Mouse (Mus musculus): ENCODE data around the gene Spata20. TPM values are rescaled to one million over a fixed set of nuclear protein-coding genes. Genes with fewer than 3 reads are reported as not detected.

Spata20 gene
- polyA plus RNA-seq, 1 experiment = not detected

GRCm38 (mm10) chr11:94485223-94485622, 756 bp downstream of the Spata20 start:
- TF ChIP-seq POLR2A (IDR thresholded peaks at IDR 0.05; ENCODE audit: insufficient read depth, low read depth, low read length) (no peak), CTCF (IDR thresholded peaks at IDR 0.05; ENCODE audit: insufficient read depth, low read depth, low read length) (no peak)
- Histone ChIP-seq H3K4me1 (ENCODE audit: control insufficient read depth, insufficient read depth, low read length) (peaks cover 7% of the 10 kb centered on the region), H3K27ac (ENCODE audit: insufficient read depth, low read depth, low read length) (no peak overlapping the region), H3K4me3 (ENCODE audit: insufficient read depth, low read depth, low read length) (no peak overlapping the region)
- 83% methylated on average over 5 of the region's 5 CpGs for WGBS

DNA sequence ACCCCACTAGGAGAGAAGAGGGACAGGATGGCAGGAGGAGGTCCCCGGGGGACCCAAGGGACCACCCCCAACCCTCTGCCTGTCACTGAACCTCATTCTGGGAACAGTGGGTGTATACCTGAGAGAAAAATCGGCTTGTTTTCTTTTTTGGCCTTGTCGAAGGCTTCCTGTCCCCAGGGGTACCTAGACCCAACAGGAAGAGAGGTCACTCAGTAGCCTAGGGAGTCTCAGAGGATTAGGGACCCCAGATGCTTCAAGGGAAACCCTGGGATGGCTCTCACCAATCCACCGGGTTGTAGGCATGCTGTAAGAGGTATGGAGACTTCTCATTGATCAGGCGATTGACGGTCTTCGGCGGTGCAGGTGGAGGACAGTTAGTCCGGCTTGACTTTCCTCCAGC, 1.3 kb downstream of the Spata20 start:
- WGBS = 91% methylated on average over 9 of the region's 9 CpGs
- Histone ChIP-seq H3K4me1 (ENCODE audit: control insufficient read depth, insufficient read depth, low read length) (peaks cover 4% of the 10 kb centered on the region), H3K27ac (ENCODE audit: insufficient read depth, low read depth, low read length) (no peak overlapping the region), H3K4me3 (ENCODE audit: insufficient read depth, low read depth, low read length) (no peak overlapping the region)
- TF ChIP-seq POLR2A (IDR thresholded peaks at IDR 0.05; ENCODE audit: insufficient read depth, low read depth, low read length) = no peak
- no peak for TF ChIP-seq CTCF (IDR thresholded peaks at IDR 0.05; ENCODE audit: insufficient read depth, low read depth, low read length)

DNA sequence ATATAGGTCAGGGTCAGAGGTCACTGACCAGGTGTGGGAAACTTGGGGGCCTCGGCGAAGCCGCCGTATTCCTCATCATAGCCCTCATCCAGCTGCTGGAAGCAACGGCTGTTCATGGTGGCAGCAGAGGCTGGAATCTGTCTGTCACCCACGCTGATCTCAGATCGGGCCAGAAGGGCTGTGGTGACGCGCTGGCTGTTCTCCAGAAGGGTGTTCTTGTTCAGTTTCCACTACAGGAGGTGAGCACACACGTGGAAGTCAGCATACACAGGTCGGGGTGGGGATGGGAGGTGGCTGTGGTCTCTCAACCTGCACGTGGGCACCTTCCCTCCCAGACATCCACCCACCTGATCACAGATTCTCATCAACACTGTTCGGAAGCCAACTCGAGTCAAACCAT, 2.1 kb downstream of the Spata20 start:
- WGBS = 80% methylated on average over 14 of the region's 14 CpGs
- TF ChIP-seq CTCF (IDR thresholded peaks at IDR 0.05; ENCODE audit: insufficient read depth, low read depth, low read length) (no peak), POLR2A (IDR thresholded peaks at IDR 0.05; ENCODE audit: insufficient read depth, low read depth, low read length) (no peak)
- H3K27ac ChIP-seq (ENCODE audit: insufficient read depth, low read depth, low read length) = no peak overlapping the region
- H3K4me1 ChIP-seq (ENCODE audit: control insufficient read depth, insufficient read depth, low read length) = peaks cover 3% of the 10 kb centered on the region; the same call in 1 of the 2 replicates
- H3K4me3 ChIP-seq (ENCODE audit: insufficient read depth, low read depth, low read length) = no peak overlapping the region

DNA sequence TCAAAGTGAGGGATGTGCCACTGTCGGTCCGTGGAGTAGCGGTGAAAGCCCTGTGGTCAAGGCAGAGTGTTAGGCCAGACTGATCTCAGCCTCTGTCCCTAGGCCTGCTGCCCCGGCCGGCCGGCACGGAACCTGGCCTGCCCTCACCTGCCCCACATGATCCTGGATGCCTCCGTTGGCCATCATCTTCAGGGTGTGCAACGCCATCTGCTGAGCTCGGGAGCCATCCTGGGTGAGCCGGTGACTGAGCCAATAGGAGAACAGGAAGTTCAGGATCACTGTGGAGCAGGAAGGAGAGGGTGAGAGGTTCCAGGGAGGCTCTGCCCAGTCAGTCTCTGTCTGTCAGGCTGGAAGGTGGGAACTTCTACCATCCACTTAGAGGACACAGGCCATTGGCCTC, 2.5 kb downstream of the Spata20 start:
- Histone ChIP-seq H3K27ac (ENCODE audit: insufficient read depth, low read depth, low read length) (no peak overlapping the region), H3K4me3 (ENCODE audit: insufficient read depth, low read depth, low read length) (no peak overlapping the region), H3K4me1 (ENCODE audit: control insufficient read depth, insufficient read depth, low read length) (peaks cover 3% of the 10 kb centered on the region; the same call in 1 of the 2 replicates)
- WGBS = 88% methylated on average over 11 of the region's 11 CpGs
- TF ChIP-seq POLR2A (IDR thresholded peaks at IDR 0.05; ENCODE audit: insufficient read depth, low read depth, low read length) (no peak), CTCF (IDR thresholded peaks at IDR 0.05; ENCODE audit: insufficient read depth, low read depth, low read length) (no peak)

DNA sequence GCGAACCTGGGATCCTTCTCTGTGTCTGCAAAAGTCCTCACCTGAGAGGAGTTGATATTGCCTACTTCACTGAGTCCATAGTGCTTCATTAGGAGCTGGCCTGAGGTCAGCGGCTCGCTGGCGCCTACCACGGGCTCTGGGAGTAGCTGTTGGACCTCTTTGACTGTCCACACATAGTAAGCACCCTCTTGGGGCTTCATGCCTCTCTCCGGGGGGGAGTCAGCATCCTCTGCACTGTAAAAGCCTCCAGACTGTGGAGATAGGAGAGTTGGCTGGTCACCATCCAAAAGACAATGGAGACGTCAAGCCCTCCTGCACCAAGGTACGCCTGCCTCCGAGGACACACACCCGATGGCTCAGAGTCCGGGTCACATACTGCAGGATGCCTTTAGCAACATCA, 3.2 kb downstream of the Spata20 start:
- 93% methylated on average over 11 of the region's 11 CpGs for WGBS
- peaks cover 3% of the 10 kb centered on the region; the same call in 1 of the 2 replicates for H3K4me1 ChIP-seq (ENCODE audit: control insufficient read depth, insufficient read depth, low read length)
- H3K27ac ChIP-seq (ENCODE audit: insufficient read depth, low read depth, low read length) = no peak overlapping the region
- H3K4me3 ChIP-seq (ENCODE audit: insufficient read depth, low read depth, low read length) = no peak overlapping the region
- TF ChIP-seq POLR2A (IDR thresholded peaks at IDR 0.05; ENCODE audit: insufficient read depth, low read depth, low read length) = no peak
- no peak for TF ChIP-seq CTCF (IDR thresholded peaks at IDR 0.05; ENCODE audit: insufficient read depth, low read depth, low read length)

DNA sequence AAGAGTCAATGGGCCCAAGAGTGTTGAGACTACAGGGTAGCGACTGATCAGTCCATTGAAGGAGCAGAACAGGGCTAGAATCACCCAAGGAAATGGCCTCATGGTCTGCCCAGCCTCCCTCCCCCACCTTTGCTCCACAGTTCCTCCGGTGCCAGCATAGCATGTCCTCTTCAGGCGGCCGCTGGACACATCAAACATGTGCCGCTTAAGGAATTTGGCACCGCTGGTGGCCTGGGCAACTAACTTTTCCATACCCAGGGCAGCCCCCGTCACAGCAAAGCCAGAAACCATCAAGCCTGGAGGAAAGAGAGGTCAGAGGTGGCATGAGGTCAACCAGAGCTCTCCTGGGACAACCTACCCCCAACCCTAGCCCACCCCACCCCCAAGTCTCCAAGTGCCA, 4.0 kb downstream of the Spata20 start:
- no peak overlapping the region for H3K4me3 ChIP-seq (ENCODE audit: insufficient read depth, low read depth, low read length)
- TF ChIP-seq CTCF (IDR thresholded peaks at IDR 0.05; ENCODE audit: insufficient read depth, low read depth, low read length) (no peak), POLR2A (IDR thresholded peaks at IDR 0.05; ENCODE audit: insufficient read depth, low read depth, low read length) (no peak)
- 94% methylated on average over 7 of the region's 7 CpGs for WGBS
- no peak overlapping the region for H3K27ac ChIP-seq (ENCODE audit: insufficient read depth, low read depth, low read length)
- H3K4me1 ChIP-seq (ENCODE audit: control insufficient read depth, insufficient read depth, low read length) = peaks cover 3% of the 10 kb centered on the region; the same call in 1 of the 2 replicates

DNA sequence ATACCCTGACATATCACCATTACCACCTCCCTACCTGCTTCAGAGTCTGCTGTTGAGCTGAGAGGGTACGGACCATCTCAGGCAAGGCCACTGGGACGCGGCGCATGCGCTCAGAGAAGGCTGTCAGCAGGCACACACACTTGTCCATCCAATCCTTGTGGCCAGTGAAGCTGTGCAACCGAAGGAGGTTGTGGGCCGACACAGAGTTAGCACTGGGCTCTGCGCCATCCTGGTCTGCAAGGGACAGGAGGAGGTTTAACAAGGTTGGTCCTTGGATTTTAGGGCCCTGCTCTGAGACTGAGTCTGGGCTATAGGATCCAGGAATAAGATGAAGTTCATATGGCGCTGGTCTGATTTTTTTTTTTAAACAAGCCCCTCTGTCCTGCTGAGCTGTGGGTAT, 5.6 kb downstream of the Spata20 start:
- no peak overlapping the region for H3K27ac ChIP-seq (ENCODE audit: insufficient read depth, low read depth, low read length)
- H3K4me3 ChIP-seq (ENCODE audit: insufficient read depth, low read depth, low read length) = no peak overlapping the region
- 95% methylated on average over 9 of the region's 9 CpGs for WGBS
- TF ChIP-seq CTCF (IDR thresholded peaks at IDR 0.05; ENCODE audit: insufficient read depth, low read depth, low read length) = no peak
- TF ChIP-seq POLR2A (IDR thresholded peaks at IDR 0.05; ENCODE audit: insufficient read depth, low read depth, low read length) = no peak
- peaks cover 5% of the 10 kb centered on the region for H3K4me1 ChIP-seq (ENCODE audit: control insufficient read depth, insufficient read depth, low read length)

GRCm38 (mm10) chr11:94477651-94478050, 8.3 kb downstream of the Spata20 start:
- peaks cover 21% of the 10 kb centered on the region for H3K4me1 ChIP-seq (ENCODE audit: control insufficient read depth, insufficient read depth, low read length)
- no peak overlapping the region for H3K27ac ChIP-seq (ENCODE audit: insufficient read depth, low read depth, low read length)
- 67% methylated on average over 6 of the region's 6 CpGs for WGBS
- H3K4me3 ChIP-seq (ENCODE audit: insufficient read depth, low read depth, low read length) = no peak overlapping the region
- TF ChIP-seq POLR2A (IDR thresholded peaks at IDR 0.05; ENCODE audit: insufficient read depth, low read depth, low read length) = no peak

DNA sequence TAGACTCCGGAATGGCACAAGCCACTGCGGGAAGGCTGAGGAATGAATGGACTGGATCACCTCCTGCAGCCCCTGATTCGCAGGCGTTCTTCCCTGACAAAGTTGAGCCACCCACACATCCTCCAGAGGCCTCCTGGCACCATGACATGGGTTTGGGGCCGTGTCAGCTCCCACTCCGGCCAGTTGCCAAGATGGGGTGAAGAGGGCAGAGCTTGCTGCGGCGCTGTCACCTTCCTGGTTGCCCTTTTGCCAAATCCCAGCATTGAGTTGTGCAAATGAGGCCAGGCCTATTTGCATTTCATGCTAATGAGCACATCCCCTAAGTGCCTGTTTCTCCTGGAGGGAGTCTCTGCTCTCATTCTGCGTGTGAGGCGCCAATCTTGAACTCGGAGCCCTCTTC, 10.3 kb downstream of the Spata20 start:
- Histone ChIP-seq H3K27ac (ENCODE audit: insufficient read depth, low read depth, low read length) (no peak overlapping the region), H3K4me1 (ENCODE audit: control insufficient read depth, insufficient read depth, low read length) (peaks cover 32% of the 10 kb centered on the region), H3K4me3 (ENCODE audit: insufficient read depth, low read depth, low read length) (no peak overlapping the region)
- TF ChIP-seq POLR2A (IDR thresholded peaks at IDR 0.05; ENCODE audit: insufficient read depth, low read depth, low read length) (no peak), CTCF (IDR thresholded peaks at IDR 0.05; ENCODE audit: insufficient read depth, low read depth, low read length) (no peak)
- 30% methylated on average over 11 of the region's 11 CpGs for WGBS

GRCm38 (mm10) chr11:94474544-94474910, 11.5 kb downstream of the Spata20 start:
- Histone ChIP-seq H3K4me3 (ENCODE audit: insufficient read depth, low read depth, low read length) (peak overlapping the region; percentile 47), H3K4me1 (ENCODE audit: control insufficient read depth, insufficient read depth, low read length) (peaks cover 38% of the 10 kb centered on the region), H3K27ac (ENCODE audit: insufficient read depth, low read depth, low read length) (no peak overlapping the region)
- 2% methylated on average over 11 of the region's 11 CpGs for WGBS
- TF ChIP-seq CTCF (IDR thresholded peaks at IDR 0.05; ENCODE audit: insufficient read depth, low read depth, low read length) = no peak
- no peak for TF ChIP-seq POLR2A (IDR thresholded peaks at IDR 0.05; ENCODE audit: insufficient read depth, low read depth, low read length)

Data from olfactory bulb, adult 2 months (tissue).